Mouse (Mus musculus) stomach, embryonic 16.5 days (tissue): ENCODE results near the gene Tldc2. TPM values are rescaled to one million over a fixed set of nuclear protein-coding genes. Genes with fewer than 3 reads are reported as not detected.

Experiments used
- ATAC-seq: fragments of 200-750 bp; cut with Nextera tagmentation; 2 replicates; pipeline ENCODE4 v1.8.0; 2017; ENCODE audit warnings: moderate number of reproducible peaks, moderate TSS enrichment; ENCODE audit not compliant: insufficient read depth, low FRiP score
- H3K27ac ChIP-seq: fragments of 300-500 bp; sonication (generic); 2 replicates; pipeline ENCODE4 v1.5.1; 2014; ENCODE audit warnings: low read length
- H3K27me3 ChIP-seq: fragments of 300-500 bp; sonication (generic); 2 replicates; pipeline ENCODE4 v1.6.1; 2014; ENCODE audit warnings: low read length, control low read depth, mixed read lengths; ENCODE audit not compliant: control insufficient read depth, insufficient read depth
- H3K36me3 ChIP-seq: fragments of 300-500 bp; sonication (generic); 2 replicates; pipeline ENCODE4 v1.6.1; 2014; ENCODE audit warnings: low read length; ENCODE audit not compliant: control insufficient read depth, insufficient read depth
- H3K4me1 ChIP-seq: fragments of 300-500 bp; sonication (generic); 2 replicates; pipeline ENCODE4 v1.6.1; 2014; ENCODE audit warnings: low read length, control low read depth, mixed read lengths; ENCODE audit not compliant: control insufficient read depth, insufficient read depth
- H3K4me2 ChIP-seq: fragments of 300-500 bp; sonication (generic); 2 replicates; pipeline ENCODE4 v1.6.1; 2014; ENCODE audit warnings: low read depth, low read length, mixed read lengths
- H3K4me3 ChIP-seq: fragments of 300-500 bp; sonication (generic); replicated peaks from 2 replicates; pipeline ENCODE4 v1.5.1; 2014; ENCODE audit warnings: mild to moderate bottlenecking, low read length
- H3K9ac ChIP-seq: fragments of 300-500 bp; sonication (generic); 2 replicates; pipeline ENCODE4 v1.6.1; 2014; ENCODE audit warnings: low read length
- H3K9me3 ChIP-seq: fragments of 300-500 bp; sonication (generic); replicated peaks from 2 replicates; pipeline ENCODE4 v1.6.1; 2016; ENCODE audit warnings: low read length, control low read depth; ENCODE audit not compliant: control insufficient read depth
- WGBS: fragments of 180-500 bp; shearing (Covaris S2); extraction: QIAGEN DNeasy Blood & Tissue Kit; methylation state at CpG from one replicate; pipeline ENCODE4 v1.1.7; 2014; 5-methylcytosine and 5-hydroxymethylcytosine counted together
- polyA plus RNA-seq: library from polyadenylated mRNA; unstranded; fragments of >200 nt; fragmentation: Nextera tagmentation; extraction: Ambion mirVana; gene quantifications from 2 replicates; pipeline ENCODE4 v1.2.1, GENCODE M21; 2015

The Tldc2 gene
- polyA plus RNA-seq, 1 experiment from 2014 or later, result not detected

GRCm38 (mm10) chr2:157065879-157066226 is 21.0 kb upstream of the Tldc2 start:
- Histone ChIP-seq H3K4me1 (peaks cover 73% of the 10 kb centered on the region), H3K9ac (peak overlapping the region; percentile 4; the same call in 1 of the 2 replicates), H3K4me2 (no peak overlapping the region), H3K27ac (peak overlapping the region; percentile 86), H3K27me3 (no peaks in the 10 kb centered on the region), H3K4me3 (no peak overlapping the region), H3K9me3 (no peaks in the 10 kb centered on the region), H3K36me3 (no peaks in the 10 kb centered on the region)
- 41% methylated on average over 7 of the region's 7 CpGs for WGBS
- ATAC-seq, result no peak

- H3K4me2 ChIP-seq, result no peak overlapping the region
- 78% methylated on average over 7 of the region's 7 CpGs for WGBS
- H3K4me3 ChIP-seq, result no peak overlapping the region
- H3K9ac ChIP-seq, result no peak overlapping the region
- H3K9me3 ChIP-seq, result no peaks in the 10 kb centered on the region
- no peaks in the 10 kb centered on the region for H3K27me3 ChIP-seq
- no peak overlapping the region for H3K27ac ChIP-seq
- peaks cover 83% of the 10 kb centered on the region for H3K4me1 ChIP-seq
- no peak for ATAC-seq
- no peaks in the 10 kb centered on the region for H3K36me3 ChIP-seq
Observed at GRCm38 (mm10) chr2:157066731-157067430, 20.0 kb upstream of the Tldc2 start.

- Histone ChIP-seq H3K4me1 (peaks cover 86% of the 10 kb centered on the region), H3K9me3 (no peaks in the 10 kb centered on the region), H3K27me3 (no peaks in the 10 kb centered on the region), H3K4me2 (peak overlapping the region; percentile 36; the same call in 1 of the 2 replicates), H3K36me3 (no peaks in the 10 kb centered on the region), H3K27ac (peak overlapping the region; percentile 86), H3K4me3 (no peak overlapping the region), H3K9ac (peak overlapping the region; percentile 61)
- WGBS, result 46% methylated on average over 14 of the region's 14 CpGs
- ATAC-seq, result no peak
Observed at GRCm38 (mm10) chr2:157068701-157069354, 18.0 kb upstream of the Tldc2 start.

- Histone ChIP-seq H3K9me3 (no peaks in the 10 kb centered on the region), H3K36me3 (no peaks in the 10 kb centered on the region), H3K27ac (peak overlapping the region; percentile 86), H3K4me1 (peaks cover 88% of the 10 kb centered on the region), H3K4me3 (no peak overlapping the region), H3K9ac (peak overlapping the region; percentile 61), H3K27me3 (no peaks in the 10 kb centered on the region), H3K4me2 (peak overlapping the region; percentile 36; the same call in 1 of the 2 replicates)
- no peak for ATAC-seq
- WGBS, result 40% methylated on average over 3 of the region's 3 CpGs
Observed at GRCm38 (mm10) chr2:157069355-157069735, 17.5 kb upstream of the Tldc2 start.

GRCm38 (mm10) chr2:157069755-157070315 is 17.0 kb upstream of the Tldc2 start:
- peak overlapping the region; percentile 36; the same call in 1 of the 2 replicates for H3K4me2 ChIP-seq
- peak overlapping the region; percentile 86 for H3K27ac ChIP-seq
- H3K4me3 ChIP-seq, result no peak overlapping the region
- peak overlapping the region; percentile 61 for H3K9ac ChIP-seq
- WGBS, result 34% methylated on average over 3 of the region's 3 CpGs
- no peak for ATAC-seq
- H3K9me3 ChIP-seq, result no peaks in the 10 kb centered on the region
- H3K36me3 ChIP-seq, result no peaks in the 10 kb centered on the region
- no peaks in the 10 kb centered on the region for H3K27me3 ChIP-seq
- peaks cover 86% of the 10 kb centered on the region for H3K4me1 ChIP-seq

- 22% methylated on average over 9 of the region's 9 CpGs for WGBS
- no peaks in the 10 kb centered on the region for H3K9me3 ChIP-seq
- H3K4me1 ChIP-seq, result peaks cover 86% of the 10 kb centered on the region
- H3K4me3 ChIP-seq, result 0 out of 2 replicates have a peak overlapping the region, but pooled peaks have one; percentile 2
- H3K27me3 ChIP-seq, result no peaks in the 10 kb centered on the region
- peak; percentile 15; the same call in 1 of the 2 replicates for ATAC-seq
- peak overlapping the region; percentile 27; the same call in 1 of the 2 replicates for H3K4me2 ChIP-seq
- no peaks in the 10 kb centered on the region for H3K36me3 ChIP-seq
- H3K9ac ChIP-seq, result peak overlapping the region; percentile 61
- peak overlapping the region; percentile 86 for H3K27ac ChIP-seq
Observed at GRCm38 (mm10) chr2:157070365-157070764, 16.5 kb upstream of the Tldc2 start.

GRCm38 (mm10) chr2:157071556-157071955 is 15.3 kb upstream of the Tldc2 start:
- no peak overlapping the region for H3K4me3 ChIP-seq
- peak overlapping the region; percentile 53 for H3K9ac ChIP-seq
- H3K4me2 ChIP-seq, result peak overlapping the region; percentile 30; the same call in 1 of the 2 replicates
- WGBS, result 10% methylated on average over 2 of the region's 2 CpGs
- no peaks in the 10 kb centered on the region for H3K9me3 ChIP-seq
- no peaks in the 10 kb centered on the region for H3K36me3 ChIP-seq
- peak overlapping the region; percentile 86 for H3K27ac ChIP-seq
- no peaks in the 10 kb centered on the region for H3K27me3 ChIP-seq
- ATAC-seq, result peak; percentile 71
- peaks cover 89% of the 10 kb centered on the region for H3K4me1 ChIP-seq

- 64% methylated on average over 9 of the region's 9 CpGs for WGBS
- Histone ChIP-seq H3K4me3 (no peak overlapping the region), H3K36me3 (no peaks in the 10 kb centered on the region), H3K27me3 (no peaks in the 10 kb centered on the region), H3K9me3 (no peaks in the 10 kb centered on the region), H3K9ac (peak overlapping the region; percentile 12; the same call in 1 of the 2 replicates), H3K4me1 (peaks cover 91% of the 10 kb centered on the region), H3K4me2 (no peak overlapping the region), H3K27ac (peak overlapping the region; percentile 58; the same call in 1 of the 2 replicates)
- ATAC-seq, result no peak
Observed at GRCm38 (mm10) chr2:157072316-157072990, 14.4 kb upstream of the Tldc2 start.
